Mouse (Mus musculus): ENCODE data around the gene Fga. TPM values are rescaled to one million over a fixed set of nuclear protein-coding genes. Genes with fewer than 3 reads are reported as not detected.

The Fga gene
- polyA plus RNA-seq, 1 experiment, result not detected

DNA sequence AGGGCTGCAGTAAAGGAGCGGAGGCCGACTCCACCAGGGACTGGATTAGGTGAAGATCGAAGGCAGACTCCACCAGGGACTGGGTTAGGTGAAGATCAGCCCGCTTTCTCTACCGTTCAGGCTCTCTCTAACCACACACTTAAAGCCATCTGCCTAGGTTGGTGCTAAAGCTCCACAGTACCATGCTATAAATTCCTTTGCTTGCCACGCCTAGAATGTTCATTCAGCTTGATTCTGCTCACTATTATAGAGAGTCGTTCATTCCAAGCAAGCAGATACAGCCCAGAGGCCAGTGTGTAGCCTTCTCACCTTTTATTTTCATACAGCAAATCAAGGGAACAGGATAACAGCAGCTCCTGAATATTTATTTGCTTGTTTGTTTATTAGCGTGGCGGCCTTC lies 25.9 kb upstream of the Fga start:
- no peak for TF ChIP-seq CTCF (IDR thresholded peaks at IDR 0.05; ENCODE audit: extremely low read depth, insufficient read depth, low read length)
- no peak for TF ChIP-seq POLR2A (IDR thresholded peaks at IDR 0.05; ENCODE audit: extremely low read depth, insufficient read depth, low read length)
- no peak overlapping the region for H3K4me3 ChIP-seq (ENCODE audit: insufficient read depth, low read length)
- H3K4me1 ChIP-seq (ENCODE audit: control insufficient read depth, insufficient read depth, low read length), result no peaks in the 10 kb centered on the region
- no peak overlapping the region for H3K27ac ChIP-seq (ENCODE audit: insufficient read depth, low read length)

DNA sequence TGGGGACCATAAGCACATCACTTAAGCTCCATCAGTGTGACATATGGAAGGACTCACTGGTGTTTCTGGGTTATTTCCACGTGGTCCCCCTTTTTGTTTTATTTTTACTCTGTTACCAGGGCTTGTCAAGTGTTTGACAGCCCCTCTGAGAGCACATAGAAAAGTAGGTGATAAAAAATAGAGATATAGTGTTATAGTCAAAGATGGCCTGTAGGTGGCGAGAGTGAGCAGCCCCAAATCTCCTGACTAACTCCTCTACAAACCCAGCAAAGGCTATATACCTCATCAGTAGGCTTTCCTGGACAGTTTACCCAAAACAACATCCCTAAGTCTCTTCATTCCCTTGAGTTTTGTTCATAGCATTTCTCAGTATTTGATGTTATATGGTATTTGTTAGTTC lies 23.7 kb upstream of the Fga start:
- Histone ChIP-seq H3K27ac (ENCODE audit: insufficient read depth, low read length) (no peak overlapping the region), H3K4me3 (ENCODE audit: insufficient read depth, low read length) (no peak overlapping the region), H3K4me1 (ENCODE audit: control insufficient read depth, insufficient read depth, low read length) (no peaks in the 10 kb centered on the region)
- TF ChIP-seq CTCF (IDR thresholded peaks at IDR 0.05; ENCODE audit: extremely low read depth, insufficient read depth, low read length) (peak; percentile 67), POLR2A (IDR thresholded peaks at IDR 0.05; ENCODE audit: extremely low read depth, insufficient read depth, low read length) (no peak)

DNA sequence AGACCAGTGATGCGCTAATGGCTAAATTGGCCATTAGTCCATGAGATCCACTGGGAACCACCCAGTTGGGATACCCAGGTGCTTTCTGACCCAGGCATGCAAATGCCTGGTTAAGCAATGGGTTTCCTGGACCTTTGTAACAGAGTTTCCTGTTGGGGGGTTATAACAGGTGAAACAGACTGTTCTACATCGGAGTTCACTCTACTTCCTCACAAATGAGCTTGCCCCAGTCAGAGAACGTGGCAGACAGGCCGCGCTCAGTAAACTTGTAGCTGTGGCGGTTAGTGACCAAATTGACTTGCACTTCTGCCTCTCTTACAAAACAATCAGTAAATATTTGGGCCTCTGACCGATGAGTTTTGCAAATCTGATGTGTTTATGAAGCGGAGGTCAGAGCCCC lies 22.8 kb upstream of the Fga start:
- no peak for TF ChIP-seq CTCF (IDR thresholded peaks at IDR 0.05; ENCODE audit: extremely low read depth, insufficient read depth, low read length)
- no peak overlapping the region for H3K4me3 ChIP-seq (ENCODE audit: insufficient read depth, low read length)

DNA sequence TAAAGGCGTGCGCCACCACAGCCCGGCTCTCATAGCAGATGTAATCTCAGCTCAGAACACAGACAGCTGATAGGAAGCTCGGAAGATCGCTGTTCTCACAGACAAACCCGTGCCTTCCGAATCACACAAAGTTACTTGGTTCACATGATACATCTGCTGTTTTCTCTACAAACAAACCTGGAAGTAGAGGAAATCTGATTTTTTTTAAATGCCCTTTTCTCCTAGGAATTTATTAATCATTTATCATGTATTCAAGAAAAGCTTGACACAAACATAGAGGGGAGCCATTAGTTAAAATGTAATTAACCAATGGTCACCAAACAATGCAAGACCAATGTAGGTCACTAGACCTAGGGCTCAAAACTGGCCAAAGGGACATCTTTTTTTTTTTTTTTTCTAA lies 21.1 kb upstream of the Fga start:
- no peak overlapping the region for H3K27ac ChIP-seq (ENCODE audit: insufficient read depth, low read length)
- TF ChIP-seq CTCF (IDR thresholded peaks at IDR 0.05; ENCODE audit: extremely low read depth, insufficient read depth, low read length) (no peak), POLR2A (IDR thresholded peaks at IDR 0.05; ENCODE audit: extremely low read depth, insufficient read depth, low read length) (no peak)
- no peak overlapping the region for H3K4me3 ChIP-seq (ENCODE audit: insufficient read depth, low read length)
- no peaks in the 10 kb centered on the region for H3K4me1 ChIP-seq (ENCODE audit: control insufficient read depth, insufficient read depth, low read length)

More for the DNA sequence above, 22.8 kb upstream of the Fga start:
- Histone ChIP-seq H3K4me1 (ENCODE audit: control insufficient read depth, insufficient read depth, low read length) (no peaks in the 10 kb centered on the region), H3K27ac (ENCODE audit: insufficient read depth, low read length) (no peak overlapping the region)

DNA sequence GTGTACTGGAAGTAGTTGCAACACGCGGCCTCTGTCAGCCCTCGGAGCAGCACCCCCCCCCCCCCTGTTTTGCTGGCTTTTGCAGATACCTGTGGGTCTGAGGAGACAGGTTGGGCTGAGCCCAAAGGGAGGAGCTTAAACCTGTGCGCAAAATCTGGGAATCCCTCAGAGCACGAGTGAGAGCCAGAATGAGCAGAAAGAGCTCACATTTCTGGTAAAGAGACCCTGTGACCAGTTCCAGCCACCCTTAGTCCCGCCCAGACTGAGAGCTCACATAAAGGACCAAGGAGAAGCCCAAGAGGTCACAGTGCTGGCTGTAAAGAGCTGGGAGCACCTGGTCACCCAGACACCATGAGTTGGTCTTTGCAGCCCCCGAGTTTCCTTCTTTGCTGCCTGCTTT lies 18.3 kb upstream of the Fga start, which contains the start of gene Fgg:
Gene Fgg (plus strand): TSS at position 168 of the 400 bp plus-strand sequence.
- Histone ChIP-seq H3K4me1 (ENCODE audit: control insufficient read depth, insufficient read depth, low read length) (no peaks in the 10 kb centered on the region), H3K4me3 (ENCODE audit: insufficient read depth, low read length) (no peak within 1 kb of the TSS), H3K27ac (ENCODE audit: insufficient read depth, low read length) (no peak within 1 kb of the TSS)
- TF ChIP-seq CTCF (IDR thresholded peaks at IDR 0.05; ENCODE audit: extremely low read depth, insufficient read depth, low read length) (no peak), POLR2A (IDR thresholded peaks at IDR 0.05; ENCODE audit: extremely low read depth, insufficient read depth, low read length) (no peak)

DNA sequence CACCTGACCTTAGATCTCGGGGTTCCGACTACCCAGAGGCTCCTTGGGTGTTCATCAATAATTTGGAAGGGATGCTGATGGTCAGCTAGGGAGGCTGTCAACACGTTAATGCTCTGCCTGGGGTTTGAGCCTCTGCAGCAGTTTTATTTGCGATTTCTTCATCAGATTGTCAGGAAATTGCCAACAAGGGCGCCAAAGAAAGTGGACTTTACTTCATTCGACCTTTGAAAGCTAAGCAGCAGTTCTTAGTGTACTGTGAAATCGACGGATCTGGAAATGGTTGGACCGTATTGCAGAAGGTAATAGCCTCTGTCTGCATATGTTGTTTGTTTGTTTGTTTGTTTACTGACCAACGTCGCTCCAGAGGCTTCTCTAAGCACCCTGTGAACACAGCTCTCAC lies 15.6 kb upstream of the Fga start:
- H3K27ac ChIP-seq (ENCODE audit: insufficient read depth, low read length), result no peak overlapping the region

DNA sequence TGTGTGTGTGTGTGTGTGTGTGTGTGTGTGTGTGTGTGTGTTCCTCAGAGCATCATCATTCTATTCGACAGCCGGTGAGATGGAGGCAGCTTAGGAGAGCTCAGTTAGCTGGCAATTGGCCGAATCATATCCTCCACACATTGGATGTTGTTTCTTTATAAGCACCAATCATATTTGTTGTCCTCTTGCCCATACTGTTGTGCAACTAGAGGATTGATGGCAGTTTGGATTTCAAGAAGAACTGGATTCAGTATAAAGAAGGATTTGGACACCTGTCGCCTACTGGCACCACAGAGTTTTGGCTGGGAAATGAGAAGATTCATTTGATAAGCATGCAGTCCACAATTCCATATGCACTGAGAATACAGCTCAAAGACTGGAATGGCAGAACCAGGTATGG lies 14.7 kb upstream of the Fga start:
- H3K4me3 ChIP-seq (ENCODE audit: insufficient read depth, low read length), result no peak overlapping the region
- no peak for TF ChIP-seq CTCF (IDR thresholded peaks at IDR 0.05; ENCODE audit: extremely low read depth, insufficient read depth, low read length)
- TF ChIP-seq POLR2A (IDR thresholded peaks at IDR 0.05; ENCODE audit: extremely low read depth, insufficient read depth, low read length), result no peak
- no peak overlapping the region for H3K27ac ChIP-seq (ENCODE audit: insufficient read depth, low read length)
- H3K4me1 ChIP-seq (ENCODE audit: control insufficient read depth, insufficient read depth, low read length), result no peaks in the 10 kb centered on the region

More for the DNA sequence above, 15.6 kb upstream of the Fga start:
- TF ChIP-seq POLR2A (IDR thresholded peaks at IDR 0.05; ENCODE audit: extremely low read depth, insufficient read depth, low read length) (no peak), CTCF (IDR thresholded peaks at IDR 0.05; ENCODE audit: extremely low read depth, insufficient read depth, low read length) (no peak)
- no peak overlapping the region for H3K4me3 ChIP-seq (ENCODE audit: insufficient read depth, low read length)
- no peaks in the 10 kb centered on the region for H3K4me1 ChIP-seq (ENCODE audit: control insufficient read depth, insufficient read depth, low read length)

DNA sequence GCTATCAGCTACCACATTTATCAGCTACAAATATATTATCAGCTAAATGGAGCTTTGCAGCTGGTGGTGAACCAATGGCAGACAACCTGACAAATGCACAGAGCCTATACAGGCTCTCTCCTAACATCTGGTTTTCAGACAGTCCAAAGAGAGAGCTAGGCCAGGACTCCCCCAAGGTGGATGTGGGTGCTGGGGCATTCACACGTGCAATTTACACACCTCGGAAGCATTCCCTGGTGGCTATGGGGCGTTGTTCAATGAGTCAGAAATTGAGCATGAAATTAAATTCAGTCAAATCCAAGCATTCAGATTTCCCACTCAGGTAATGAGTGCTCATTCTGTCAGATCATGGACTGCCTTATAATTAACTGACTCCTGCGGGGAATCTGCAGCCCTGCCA lies 14.3 kb upstream of the Fga start:
- TF ChIP-seq CTCF (IDR thresholded peaks at IDR 0.05; ENCODE audit: extremely low read depth, insufficient read depth, low read length), result no peak
- TF ChIP-seq POLR2A (IDR thresholded peaks at IDR 0.05; ENCODE audit: extremely low read depth, insufficient read depth, low read length), result no peak
- Histone ChIP-seq H3K27ac (ENCODE audit: insufficient read depth, low read length) (no peak overlapping the region), H3K4me1 (ENCODE audit: control insufficient read depth, insufficient read depth, low read length) (no peaks in the 10 kb centered on the region), H3K4me3 (ENCODE audit: insufficient read depth, low read length) (no peak overlapping the region)

DNA sequence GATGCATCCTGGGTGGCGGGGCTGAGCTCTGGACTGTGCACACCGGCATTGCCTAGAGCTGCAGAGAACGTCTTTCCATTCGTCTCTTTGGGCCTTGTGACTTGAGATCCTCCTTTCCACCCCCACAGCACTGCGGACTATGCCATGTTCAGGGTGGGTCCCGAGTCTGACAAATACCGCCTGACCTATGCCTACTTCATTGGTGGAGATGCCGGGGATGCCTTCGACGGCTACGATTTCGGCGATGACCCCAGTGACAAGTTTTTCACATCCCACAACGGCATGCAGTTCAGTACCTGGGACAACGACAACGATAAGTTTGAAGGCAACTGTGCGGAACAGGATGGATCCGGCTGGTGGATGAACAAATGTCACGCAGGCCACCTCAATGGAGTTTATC lies 13.2 kb upstream of the Fga start:
- Histone ChIP-seq H3K4me3 (ENCODE audit: insufficient read depth, low read length) (no peak overlapping the region), H3K4me1 (ENCODE audit: control insufficient read depth, insufficient read depth, low read length) (no peaks in the 10 kb centered on the region), H3K27ac (ENCODE audit: insufficient read depth, low read length) (no peak overlapping the region)
- TF ChIP-seq CTCF (IDR thresholded peaks at IDR 0.05; ENCODE audit: extremely low read depth, insufficient read depth, low read length), result no peak
- no peak for TF ChIP-seq POLR2A (IDR thresholded peaks at IDR 0.05; ENCODE audit: extremely low read depth, insufficient read depth, low read length)

DNA sequence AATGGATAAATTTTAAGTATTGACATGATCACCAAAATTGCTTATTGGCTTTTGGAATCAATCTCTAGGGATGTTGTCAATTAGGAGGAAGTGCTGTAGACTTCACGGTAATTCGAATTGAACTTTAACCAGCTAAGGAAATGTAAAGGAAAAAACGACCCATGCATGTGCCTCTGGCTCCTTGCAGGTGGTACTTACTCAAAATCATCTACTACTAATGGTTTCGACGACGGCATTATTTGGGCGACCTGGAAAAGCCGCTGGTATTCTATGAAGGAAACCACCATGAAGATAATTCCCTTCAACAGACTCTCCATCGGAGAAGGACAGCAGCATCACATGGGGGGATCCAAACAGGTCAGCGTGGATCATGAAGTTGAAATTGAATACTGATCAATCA lies 11.9 kb upstream of the Fga start:
- Histone ChIP-seq H3K4me3 (ENCODE audit: insufficient read depth, low read length) (no peak overlapping the region), H3K4me1 (ENCODE audit: control insufficient read depth, insufficient read depth, low read length) (no peaks in the 10 kb centered on the region), H3K27ac (ENCODE audit: insufficient read depth, low read length) (no peak overlapping the region)
- TF ChIP-seq CTCF (IDR thresholded peaks at IDR 0.05; ENCODE audit: extremely low read depth, insufficient read depth, low read length) (no peak), POLR2A (IDR thresholded peaks at IDR 0.05; ENCODE audit: extremely low read depth, insufficient read depth, low read length) (no peak)

DNA sequence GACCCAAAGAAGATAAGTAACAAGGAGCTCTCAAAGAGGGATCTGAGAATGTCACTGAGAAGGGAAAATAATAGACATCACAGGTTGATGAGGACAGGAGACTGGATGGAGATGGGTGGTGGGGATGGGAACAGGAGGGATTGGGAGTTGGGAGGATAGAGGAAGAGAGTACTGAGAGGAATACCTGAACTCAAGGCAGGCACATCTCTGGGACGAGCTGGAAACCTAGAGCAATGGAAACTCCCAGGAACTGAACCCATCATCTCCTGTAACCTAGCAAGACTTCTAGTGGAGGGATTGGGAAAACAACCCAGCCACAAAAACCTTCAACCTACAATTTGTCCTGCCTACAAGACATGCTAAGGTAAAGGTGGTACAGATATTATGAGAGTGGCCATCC lies 9.6 kb upstream of the Fga start:
- Histone ChIP-seq H3K4me1 (ENCODE audit: control insufficient read depth, insufficient read depth, low read length) (no peaks in the 10 kb centered on the region), H3K27ac (ENCODE audit: insufficient read depth, low read length) (no peak overlapping the region), H3K4me3 (ENCODE audit: insufficient read depth, low read length) (no peak overlapping the region)
- TF ChIP-seq CTCF (IDR thresholded peaks at IDR 0.05; ENCODE audit: extremely low read depth, insufficient read depth, low read length) (no peak), POLR2A (IDR thresholded peaks at IDR 0.05; ENCODE audit: extremely low read depth, insufficient read depth, low read length) (no peak)

All from cortical plate, adult 2 months (tissue).